Mouse (Mus musculus) heart, adult 11 months (tissue): ENCODE data around the gene Plxna4.

ENCODE experiments used
- DNase-seq: peaks from one replicate; pipeline ENCODE4 v3.0.0; 2022

Gene Plxna4

GRCm38 (mm10) chr6:32397133-32397730 lies 190.8 kb downstream of the Plxna4 start:
- DNase-seq: peak; percentile 100

- no peak for DNase-seq
Measured at GRCm38 (mm10) chr6:32395415-32395814, 192.6 kb downstream of the Plxna4 start.

GRCm38 (mm10) chr6:32392262-32392661 lies 195.7 kb downstream of the Plxna4 start:
- no peak for DNase-seq

GRCm38 (mm10) chr6:32388276-32388675 lies 199.7 kb downstream of the Plxna4 start:
- peak; percentile 94 for DNase-seq

- DNase-seq: no peak
Measured at GRCm38 (mm10) chr6:32386915-32387314, 201.1 kb downstream of the Plxna4 start.

GRCm38 (mm10) chr6:32384937-32385336 lies 203.1 kb downstream of the Plxna4 start:
- no peak for DNase-seq

GRCm38 (mm10) chr6:32384423-32384822 lies 203.6 kb downstream of the Plxna4 start:
- DNase-seq: no peak

GRCm38 (mm10) chr6:32381516-32381915 lies 206.5 kb downstream of the Plxna4 start:
- no peak for DNase-seq

GRCm38 (mm10) chr6:32377181-32377580 lies 210.8 kb downstream of the Plxna4 start:
- DNase-seq: peak; percentile 97

GRCm38 (mm10) chr6:32373931-32374361 lies 214.0 kb downstream of the Plxna4 start:
- DNase-seq: peak; percentile 87

GRCm38 (mm10) chr6:32369092-32369491 lies 218.9 kb downstream of the Plxna4 start:
- DNase-seq: no peak

GRCm38 (mm10) chr6:32368408-32368807 lies 219.6 kb downstream of the Plxna4 start:
- DNase-seq: peak; percentile 84

- peak; percentile 73 for DNase-seq
Measured at GRCm38 (mm10) chr6:32364933-32365332, 223.1 kb downstream of the Plxna4 start.

- DNase-seq: no peak
Measured at GRCm38 (mm10) chr6:32363489-32364068, 224.4 kb downstream of the Plxna4 start.

- no peak for DNase-seq
Measured at GRCm38 (mm10) chr6:32362421-32362820, 225.6 kb downstream of the Plxna4 start.

- no peak for DNase-seq
Measured at GRCm38 (mm10) chr6:32359675-32360074, 228.3 kb downstream of the Plxna4 start.

- DNase-seq: no peak
Measured at GRCm38 (mm10) chr6:32357497-32357896, 230.5 kb downstream of the Plxna4 start.

GRCm38 (mm10) chr6:32355559-32355958 lies 232.4 kb downstream of the Plxna4 start:
- DNase-seq: peak; percentile 91

- DNase-seq: peak; percentile 92
Measured at GRCm38 (mm10) chr6:32348996-32349395, 239.0 kb downstream of the Plxna4 start.

GRCm38 (mm10) chr6:32348126-32348525 lies 239.9 kb downstream of the Plxna4 start:
- DNase-seq: no peak

- DNase-seq: no peak
Measured at GRCm38 (mm10) chr6:32346015-32346414, 242.0 kb downstream of the Plxna4 start.

- no peak for DNase-seq
Measured at GRCm38 (mm10) chr6:32342727-32343126, 245.3 kb downstream of the Plxna4 start.

GRCm38 (mm10) chr6:32342272-32342671 lies 245.7 kb downstream of the Plxna4 start:
- DNase-seq: no peak

GRCm38 (mm10) chr6:32338416-32338943 lies 249.5 kb downstream of the Plxna4 start:
- peak; percentile 93 for DNase-seq

- DNase-seq: peak; percentile 80
Measured at GRCm38 (mm10) chr6:32331281-32331680, 256.7 kb downstream of the Plxna4 start.
